Mouse (Mus musculus) heart, postnatal 10 days (tissue): ENCODE results near the gene Gm28048. TPM values are rescaled to one million over a fixed set of nuclear protein-coding genes. Genes with fewer than 3 reads are reported as not detected.

Experiments
- DNase-seq, 2 experiments: peaks; one replicate each; pipeline ENCODE4 v3.0.0; 2021
- intact Hi-C: fragments of 180-260 bp; cut with DNase I; formaldehyde crosslinking; loops from one replicate; pipeline ENCODE4 v1.15.1; 2025
- total RNA-seq, 2 experiments: library from RNA; stranded (reverse); gene quantifications; 2 replicates each; pipeline ENCODE4 v1.2.3; 2021

Gm28048 gene
- total RNA-seq, 2 experiments from 2014 or later, result 8.5 to 10.8 TPM

- no peak for DNase-seq
- intact Hi-C loops, result no loop called here
These were observed 81.8 kb downstream of the Gm28048 start for GRCm38 (mm10) chr11:22900041-22900440.

DNA sequence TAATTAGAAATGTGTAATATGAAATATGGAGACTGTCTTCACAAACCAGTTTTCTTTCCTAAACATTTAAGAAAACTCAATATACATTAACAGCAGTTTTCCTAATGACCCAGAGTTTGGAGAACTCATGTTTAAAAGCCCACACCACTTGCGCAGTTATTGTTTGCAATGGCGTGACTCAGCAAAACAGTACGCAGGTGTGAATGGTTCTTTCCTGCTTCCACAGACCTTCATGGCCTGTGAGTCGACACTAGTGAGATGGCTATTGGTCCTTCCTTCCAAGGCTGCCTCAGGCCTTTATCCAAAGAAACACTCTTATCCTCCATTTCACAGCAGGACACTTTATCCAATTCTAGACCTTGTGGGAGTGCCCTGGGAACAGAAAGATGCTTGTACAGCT is 84.2 kb downstream of the Gm28048 start:
- DNase-seq, result no peak
- intact Hi-C loops, result no loop called here

GRCm38 (mm10) chr11:22897127-22897526 is 84.8 kb downstream of the Gm28048 start:
- DNase-seq, result no peak
- intact Hi-C loops, result no loop called here

DNA sequence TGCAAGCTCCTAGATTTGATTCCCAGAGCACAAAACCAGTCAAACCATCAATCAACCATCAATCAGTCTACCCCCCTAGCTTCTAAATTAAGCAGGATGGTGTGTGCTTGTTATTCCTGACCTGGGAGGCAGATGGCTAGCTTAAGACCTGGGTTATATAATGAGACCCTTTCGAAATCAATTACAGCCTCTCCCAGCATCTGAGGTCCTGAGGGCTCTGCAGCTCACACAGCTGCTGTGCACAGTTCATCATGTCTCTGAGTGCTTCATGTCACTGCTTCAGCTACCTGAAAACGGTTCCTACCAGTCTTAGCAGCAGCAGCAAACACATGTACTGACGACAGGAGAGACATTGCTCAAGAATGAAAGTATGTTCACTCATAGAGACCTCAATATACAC is 88.8 kb downstream of the Gm28048 start:
- no peak for DNase-seq

GRCm38 (mm10) chr11:22892466-22892865 is 89.4 kb downstream of the Gm28048 start:
- DNase-seq, result no peak
- intact Hi-C loops, result no loop called here

More for the DNA sequence above, 88.8 kb downstream of the Gm28048 start:
- intact Hi-C loops, result no loop called here

GRCm38 (mm10) chr11:22891876-22892275 is 90.0 kb downstream of the Gm28048 start:
- intact Hi-C loops, result no loop called here
- DNase-seq, result no peak

- DNase-seq, result no peak
- intact Hi-C loops, result no loop called here
These were observed 90.6 kb downstream of the Gm28048 start for GRCm38 (mm10) chr11:22891242-22891641.

DNA sequence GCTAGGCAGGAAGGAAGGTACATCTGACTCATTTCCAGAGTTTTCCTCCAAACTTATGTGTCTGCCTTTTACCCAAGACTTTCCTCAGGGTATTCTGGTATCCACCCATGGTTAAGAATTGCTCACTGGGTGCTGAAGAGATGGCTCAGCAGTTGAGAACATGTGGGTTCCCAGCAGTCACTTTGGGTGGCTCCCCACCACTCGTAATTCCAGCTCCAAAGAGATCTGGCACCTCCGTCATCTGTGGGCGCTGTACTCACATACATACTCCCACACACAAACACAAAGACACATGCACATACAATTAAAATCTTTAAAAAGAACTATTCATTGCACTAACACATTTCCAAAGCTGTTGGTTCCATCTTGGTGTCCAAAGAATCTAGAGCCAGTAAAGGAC is 92.7 kb downstream of the Gm28048 start:
- no peak for DNase-seq
- intact Hi-C loops, result no loop called here

GRCm38 (mm10) chr11:22886991-22887390 is 94.9 kb downstream of the Gm28048 start:
- intact Hi-C loops, result no loop called here
- DNase-seq, result peak; percentile 10 to 17

- intact Hi-C loops, result no loop called here
- no peak for DNase-seq
These were observed 96.5 kb downstream of the Gm28048 start for GRCm38 (mm10) chr11:22885350-22885749.

GRCm38 (mm10) chr11:22883676-22884075 is 98.2 kb downstream of the Gm28048 start:
- intact Hi-C loops, result no loop called here
- no peak for DNase-seq

- intact Hi-C loops, result no loop called here
- no peak for DNase-seq
These were observed 99.0 kb downstream of the Gm28048 start for GRCm38 (mm10) chr11:22882926-22883325.

GRCm38 (mm10) chr11:22880383-22881172 is 101.3 kb downstream of the Gm28048 start:
- intact Hi-C loops, result no loop called here
- no peak for DNase-seq

DNA sequence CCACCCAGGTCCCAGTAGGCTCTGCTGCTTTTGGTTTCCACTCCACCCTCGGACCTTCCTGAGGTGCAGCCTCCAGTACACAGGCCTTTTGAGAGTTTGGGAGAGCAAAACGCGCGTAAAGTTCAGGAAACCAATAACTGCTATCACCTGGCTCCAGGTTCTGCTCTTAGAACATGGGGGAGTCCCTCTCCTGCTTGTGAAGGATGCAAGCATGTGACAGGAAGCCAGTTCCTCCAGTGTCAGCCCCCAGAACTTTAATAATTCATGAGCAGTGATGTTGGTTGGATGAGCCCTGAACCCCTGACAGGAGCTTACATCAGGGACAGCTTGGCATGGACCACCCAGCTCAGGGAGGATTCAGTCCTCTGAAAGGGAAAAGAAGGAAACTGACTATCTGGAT is 102.2 kb downstream of the Gm28048 start:
- DNase-seq, result no peak
- intact Hi-C loops, result no loop called here

- no peak for DNase-seq
- intact Hi-C loops, result no loop called here
These were observed 105.1 kb downstream of the Gm28048 start for GRCm38 (mm10) chr11:22876680-22877330.

GRCm38 (mm10) chr11:22875279-22875678 is 106.6 kb downstream of the Gm28048 start:
- intact Hi-C loops, result no loop called here
- DNase-seq, result no peak

DNA sequence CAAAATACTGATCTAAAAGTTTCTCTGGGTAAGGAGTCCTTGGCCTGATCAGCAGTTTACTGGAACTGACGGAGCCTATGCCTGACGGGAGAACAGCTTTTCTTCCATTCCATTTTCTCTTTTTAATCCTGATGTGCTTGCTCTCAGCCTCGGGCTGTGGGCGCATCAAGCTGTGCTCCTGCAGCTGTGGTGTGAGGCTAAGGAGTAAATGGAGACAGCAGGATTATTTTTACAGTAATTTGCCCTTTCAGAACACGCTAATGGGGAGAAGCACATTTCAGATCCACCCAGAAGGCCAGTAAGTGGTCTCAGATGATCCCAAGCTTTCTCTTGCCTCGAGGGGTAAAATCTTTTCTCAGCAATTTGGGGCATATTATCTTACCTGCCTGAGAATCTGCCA is 107.1 kb downstream of the Gm28048 start:
- intact Hi-C loops, result no loop called here

DNA sequence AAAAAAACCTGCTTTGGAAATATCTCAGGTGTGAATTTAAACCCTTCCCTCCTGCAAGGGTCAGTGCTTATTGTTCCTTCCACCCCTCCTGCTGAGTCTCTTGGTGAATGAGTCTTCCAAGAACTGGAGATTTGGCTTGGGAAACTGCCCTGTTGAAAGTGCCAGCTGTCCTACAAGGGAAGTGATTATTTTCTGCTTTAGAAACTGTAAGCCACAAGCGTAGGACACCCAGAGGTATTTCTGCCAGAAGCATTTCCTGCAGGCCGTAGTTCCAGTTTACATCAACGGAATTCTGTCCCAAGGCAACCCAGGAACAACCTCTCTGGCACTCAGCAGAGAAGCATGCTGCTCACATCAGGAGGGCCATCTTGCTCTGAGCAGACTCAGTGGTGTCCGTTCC is 108.5 kb downstream of the Gm28048 start:
- peak; percentile 40 to 50 for DNase-seq
- intact Hi-C loops, result no loop called here

More for the DNA sequence above, 107.1 kb downstream of the Gm28048 start:
- DNase-seq, result no peak

- DNase-seq, result no peak
- intact Hi-C loops, result no loop called here
These were observed 109.6 kb downstream of the Gm28048 start for GRCm38 (mm10) chr11:22872307-22872680.

- intact Hi-C loops, result no loop called here
- DNase-seq, result peak; percentile 42 to 46
These were observed 110.1 kb downstream of the Gm28048 start for GRCm38 (mm10) chr11:22871628-22872306.

- no peak for DNase-seq
- intact Hi-C loops, result no loop called here
These were observed 113.3 kb downstream of the Gm28048 start for GRCm38 (mm10) chr11:22868582-22868981.

DNA sequence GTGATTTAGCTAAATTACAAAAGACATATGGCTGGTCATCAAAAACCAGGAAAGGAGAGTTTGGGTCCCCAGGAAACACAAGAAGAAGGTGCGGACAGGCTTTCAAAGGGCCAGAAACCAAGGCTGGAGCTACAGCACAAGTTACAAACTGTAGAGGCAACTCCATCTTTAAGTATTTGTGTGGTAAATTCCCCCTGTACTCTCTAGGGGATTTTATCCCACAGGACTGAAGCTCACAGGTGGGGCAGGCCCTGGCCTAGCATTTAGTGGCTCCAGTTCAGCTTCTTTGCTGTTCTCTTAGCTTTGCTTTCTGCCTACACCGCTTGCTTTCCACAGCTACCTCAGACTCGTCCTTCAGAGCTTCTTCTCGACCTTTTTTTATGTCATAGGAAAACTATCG is 114.2 kb downstream of the Gm28048 start:
- intact Hi-C loops, result no loop called here
- DNase-seq, result no peak
